Mouse (Mus musculus) cerebellum, postnatal 14 days (tissue): ENCODE results near the gene Cd2bp2.
A peak's percentile ranks its signal among the peaks of the same experiment; 100 is the strongest.

Experiments
- DNase-seq, 2 experiments: peaks; one replicate each; pipeline ENCODE4 v3.0.0; 2021; ENCODE audit warnings: mixed read lengths in 2 of 2

The Cd2bp2 gene

DNA sequence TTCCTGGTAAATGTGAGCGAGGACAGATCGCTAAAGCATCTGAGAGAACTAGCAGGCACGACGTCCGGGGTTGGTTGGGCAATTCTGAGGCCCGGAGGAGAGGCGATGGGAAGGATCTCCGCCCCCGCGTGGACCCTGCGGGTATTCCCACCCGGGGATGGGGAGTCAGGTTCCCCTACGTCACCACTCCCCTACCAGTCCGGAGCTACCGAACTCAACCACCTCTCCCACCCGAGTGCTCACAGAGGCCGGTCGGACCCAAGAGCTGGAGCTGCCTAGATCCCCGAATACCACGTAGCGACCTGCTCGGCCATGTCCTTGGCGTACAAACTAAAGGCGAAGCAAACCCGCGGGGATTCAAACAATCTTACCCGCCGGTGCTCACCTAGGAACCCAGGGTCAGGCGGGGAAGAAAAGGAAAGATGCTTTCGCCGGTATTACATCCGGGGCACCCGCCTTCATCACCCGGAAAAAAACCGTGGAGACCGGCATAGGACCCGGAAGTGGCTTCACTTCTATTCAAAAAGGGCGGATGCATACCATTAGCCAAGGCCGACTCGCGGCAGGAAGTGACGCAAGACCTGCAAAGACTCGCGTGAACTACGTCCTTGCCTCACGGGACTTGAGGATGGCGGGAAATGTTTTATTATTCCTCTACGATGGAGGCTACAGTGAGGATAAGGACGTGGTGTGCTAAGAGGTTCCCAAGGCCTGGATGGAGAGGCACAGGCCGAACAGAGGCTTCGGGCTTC, at the start of gene Cd2bp2:
Gene Cd2bp2, minus strand, starts transcription at position 507 of the 752 bp plus-strand sequence.
- DNase-seq: peak; percentile 95 to 97

DNA sequence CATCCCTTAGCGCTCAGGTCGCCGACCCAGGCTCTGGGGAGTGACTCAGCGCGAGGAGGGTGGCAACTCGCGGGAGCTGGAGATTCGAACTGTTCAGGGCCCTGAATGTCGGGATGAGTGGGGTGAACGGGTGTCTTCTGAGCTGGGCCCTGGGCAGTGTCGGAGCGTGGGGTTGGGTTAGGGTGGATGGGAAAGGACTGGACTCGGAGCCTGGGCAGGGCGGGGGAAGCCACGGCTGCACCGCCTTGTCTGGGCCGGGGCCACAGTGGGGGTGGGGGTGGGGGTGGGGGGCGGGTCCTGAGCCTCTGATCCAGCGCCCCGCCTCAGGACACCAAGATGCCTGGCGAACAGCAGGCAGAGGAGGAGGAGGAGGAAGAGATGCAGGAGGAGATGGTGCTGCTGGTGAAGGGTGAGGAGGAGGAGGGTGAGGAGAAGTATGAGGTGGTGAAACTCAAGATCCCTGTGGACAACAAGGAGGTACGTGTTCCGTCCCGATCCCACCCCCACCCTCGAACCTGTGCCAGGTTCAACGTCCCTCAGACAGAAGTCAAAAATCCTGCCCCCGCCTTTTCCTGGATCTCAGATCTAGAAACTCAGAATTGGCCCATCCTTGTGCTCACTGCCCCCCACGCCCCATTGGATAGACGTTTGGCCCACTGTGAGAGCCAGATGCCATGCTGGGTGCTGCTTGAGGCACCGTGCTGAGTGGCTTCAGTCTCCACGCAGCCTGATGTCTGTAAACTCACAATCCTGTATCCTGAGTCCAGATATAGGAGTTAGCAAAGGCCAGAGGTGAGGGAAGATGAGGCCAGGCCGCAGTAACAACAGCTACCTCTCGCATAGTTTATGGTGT, 49.0 kb upstream of the Cd2bp2 start:
- peak; percentile 40 to 51 for DNase-seq

DNA sequence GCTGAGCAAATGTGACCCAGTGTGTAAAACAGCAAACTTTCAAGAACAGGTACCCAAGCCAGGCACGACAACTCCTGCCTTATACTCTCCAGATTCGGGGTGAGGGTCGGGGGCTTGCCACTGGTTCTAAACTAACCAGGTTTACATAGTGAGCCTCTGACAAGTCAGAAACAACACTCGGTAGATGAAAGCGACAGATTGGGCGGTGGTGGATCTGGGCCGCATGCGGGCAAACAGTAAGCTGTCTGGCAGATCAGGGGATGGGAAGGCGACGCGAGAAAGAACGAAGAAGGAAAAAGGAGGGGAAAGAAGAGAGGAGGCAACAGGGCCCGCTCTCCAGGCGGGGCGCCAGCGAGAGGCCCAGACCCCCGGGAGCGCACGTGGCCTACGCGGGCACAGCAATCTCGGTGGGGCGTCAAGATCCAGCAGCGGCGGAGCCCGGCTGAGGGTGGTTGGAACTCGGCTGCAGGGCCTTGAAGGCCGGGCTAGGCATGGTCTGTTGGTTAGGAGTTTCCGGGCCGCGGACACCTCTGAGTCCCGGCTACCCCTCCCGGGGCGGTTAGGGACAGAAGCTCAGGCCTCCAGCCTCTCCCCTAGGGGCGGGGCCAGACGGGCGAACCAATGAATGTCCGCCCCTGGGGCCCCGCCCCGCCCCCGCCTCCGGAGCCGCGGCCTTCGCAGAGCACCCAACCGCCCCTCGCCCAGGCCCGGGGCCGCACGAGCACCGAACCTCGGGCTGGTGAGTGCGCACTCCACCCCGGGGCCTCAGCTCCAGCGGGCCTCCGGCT, 48.2 kb upstream of the Cd2bp2 start, which contains the start of gene Zfp771:
Gene Zfp771, plus strand, starts transcription at position 405 of the 788 bp plus-strand sequence.
- DNase-seq: peak; percentile 98

DNA sequence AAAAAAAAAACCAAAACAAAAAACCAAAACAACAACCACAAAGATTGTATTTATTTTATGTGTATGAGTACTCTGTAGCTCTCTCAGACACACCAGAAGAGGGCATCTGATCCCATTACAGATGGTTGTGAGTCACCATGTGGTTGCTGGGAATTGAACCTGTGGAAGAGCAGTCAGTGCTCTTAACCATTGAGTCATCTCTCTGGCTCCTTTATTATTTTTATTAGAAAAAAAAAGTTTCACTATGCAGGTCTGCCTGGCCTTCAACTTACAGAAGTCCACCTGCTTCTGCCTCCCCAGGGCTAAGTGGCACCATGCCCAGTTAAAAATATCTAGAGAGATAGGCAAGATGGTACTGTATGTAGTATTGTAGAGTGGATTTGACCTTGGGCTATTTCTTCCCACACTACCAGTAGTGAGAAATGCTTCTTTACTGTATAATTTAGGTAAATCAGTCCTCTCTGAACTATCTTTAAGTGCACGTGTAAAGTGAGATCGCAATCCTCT, 47.6 kb upstream of the Cd2bp2 start:
- DNase-seq: no peak

DNA sequence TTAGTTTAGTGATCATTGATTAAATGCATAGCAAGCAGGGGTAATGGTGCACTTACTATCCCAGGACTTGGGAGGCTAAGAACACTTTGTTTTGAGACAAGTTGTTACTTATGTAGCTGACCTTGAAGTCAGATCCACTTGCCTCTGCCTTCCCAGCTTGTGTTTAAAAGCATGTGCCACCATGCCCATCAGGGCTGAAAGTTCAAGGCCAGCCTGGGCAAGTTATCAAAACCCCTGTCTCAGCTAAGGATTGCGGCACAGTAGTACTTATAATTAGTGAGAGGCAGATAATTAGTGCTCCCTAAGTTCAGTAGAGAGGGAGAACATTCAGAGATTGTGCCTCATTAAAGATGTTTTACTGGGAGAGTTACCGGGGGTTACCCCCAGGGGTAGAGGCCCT, 38.9 kb upstream of the Cd2bp2 start:
- no peak for DNase-seq

DNA sequence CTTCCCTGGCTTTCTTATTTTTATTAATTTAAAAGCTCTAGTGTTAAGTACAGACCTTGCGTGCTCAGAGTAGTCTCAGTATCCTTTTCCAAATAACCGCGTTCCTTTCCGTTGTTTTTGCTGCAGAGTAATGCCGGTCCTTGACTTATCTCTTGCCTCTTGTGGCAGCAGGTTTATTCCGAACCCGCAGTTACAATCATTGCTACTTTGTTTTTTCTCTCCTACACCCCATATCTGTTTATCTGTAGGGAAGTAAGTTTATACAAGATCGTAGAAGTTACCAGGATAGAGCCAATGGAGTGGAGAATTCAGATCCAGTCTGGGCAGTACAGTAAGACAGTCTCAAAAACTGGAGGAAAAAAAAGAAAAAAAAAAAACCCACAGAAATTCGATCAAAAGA, 37.9 kb upstream of the Cd2bp2 start:
- no peak for DNase-seq

DNA sequence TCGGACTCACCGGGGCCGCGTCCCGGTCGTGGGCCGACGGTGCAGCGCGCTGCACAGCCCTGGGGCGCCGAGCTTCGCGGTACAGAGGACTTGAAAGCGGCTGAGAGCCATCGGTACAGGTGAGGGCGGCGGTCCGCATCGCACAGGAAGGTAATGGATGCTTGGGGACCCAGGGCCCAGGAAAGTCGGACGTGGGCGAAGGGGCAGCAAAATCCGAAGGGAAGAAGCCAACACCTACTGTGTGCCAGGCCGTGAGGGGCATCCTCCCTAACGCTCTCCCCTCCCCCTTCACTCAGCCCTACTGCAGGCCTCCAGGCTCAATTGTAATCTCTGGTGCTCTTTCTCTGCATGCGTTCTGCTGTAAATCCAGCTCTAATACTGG, 37.5 kb upstream of the Cd2bp2 start:
- DNase-seq: no peak

DNA sequence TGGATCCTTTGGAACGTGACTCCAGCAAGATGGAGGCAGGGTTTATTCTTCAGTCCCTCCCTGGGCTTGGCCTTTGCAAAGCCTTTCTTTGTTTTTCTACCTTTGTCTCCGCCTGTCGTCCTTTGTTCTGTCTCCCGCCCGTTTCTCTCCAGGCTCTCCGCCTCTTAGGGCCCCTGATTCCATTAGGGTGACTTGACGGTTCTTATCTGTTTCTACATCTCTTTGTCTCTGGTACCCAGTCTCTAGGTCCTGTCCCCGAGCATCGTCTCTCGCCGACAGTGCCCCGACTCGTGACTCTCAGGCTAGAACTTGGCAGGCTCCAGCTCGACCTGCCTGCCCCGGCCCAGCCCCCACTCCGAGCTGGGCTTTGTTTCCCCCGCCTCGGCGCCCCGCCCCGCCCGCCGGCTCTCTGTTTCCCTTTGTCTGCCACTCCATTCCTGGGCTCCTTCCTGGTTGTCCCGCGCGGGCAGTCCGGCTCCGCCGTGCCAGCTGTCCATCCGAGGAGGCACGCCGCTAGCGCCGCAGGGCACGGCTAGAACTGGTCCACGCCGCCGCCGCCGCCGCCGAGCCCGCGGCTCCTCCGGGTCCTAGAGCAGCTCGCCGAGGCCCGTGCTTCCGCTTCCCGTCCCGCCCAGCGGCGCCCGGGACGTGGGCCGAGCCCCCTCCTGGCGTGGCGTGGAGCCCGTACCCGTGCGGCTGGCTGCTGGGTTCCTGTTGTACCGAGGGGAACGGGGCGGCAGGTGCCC, 36.9 kb upstream of the Cd2bp2 start, which contains the start of the genes Zfp553 and Sept1:
Gene Zfp553, plus strand, starts transcription at position 440 of the 746 bp plus-strand sequence.
Gene Sept1, minus strand, starts transcription at position 509 of the 746 bp plus-strand sequence.
- DNase-seq: peak; percentile 91

DNA sequence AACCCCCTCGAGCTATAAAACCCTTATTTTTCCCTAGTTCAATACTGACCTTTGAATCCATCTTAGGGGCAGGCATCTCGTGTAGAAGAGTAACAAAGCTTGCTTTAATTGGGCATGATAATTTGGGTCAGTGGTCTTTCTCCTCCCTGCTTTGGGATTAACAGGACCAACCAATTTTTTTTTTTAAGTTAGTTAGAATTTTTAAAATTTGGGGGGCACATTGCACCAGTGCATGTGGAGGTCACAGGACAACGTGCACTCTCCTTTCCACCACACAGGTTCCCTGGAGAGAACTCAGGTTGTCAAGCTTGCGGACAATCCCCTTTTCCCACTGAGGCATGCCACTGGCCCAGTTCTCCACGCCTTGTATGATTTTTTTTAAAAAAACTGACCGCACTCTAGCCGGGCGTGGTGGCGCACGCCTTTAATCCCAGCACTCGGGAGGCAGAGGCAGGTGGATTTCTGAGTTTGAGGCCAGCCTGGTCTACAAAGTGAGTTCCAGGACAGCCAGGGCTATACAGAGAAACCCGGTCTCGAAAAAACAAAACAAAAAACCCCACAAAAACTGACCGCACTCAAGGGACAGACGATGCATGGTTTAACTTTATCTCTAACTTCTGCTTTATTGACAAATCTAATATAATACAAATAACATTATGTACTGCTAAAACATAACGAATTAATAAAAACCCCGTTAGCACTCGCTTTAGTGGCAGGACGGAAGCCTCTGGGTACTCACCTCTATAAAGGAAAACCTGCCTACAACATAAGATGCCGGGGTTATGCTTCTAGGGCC, 36.2 kb upstream of the Cd2bp2 start:
- DNase-seq: no peak

DNA sequence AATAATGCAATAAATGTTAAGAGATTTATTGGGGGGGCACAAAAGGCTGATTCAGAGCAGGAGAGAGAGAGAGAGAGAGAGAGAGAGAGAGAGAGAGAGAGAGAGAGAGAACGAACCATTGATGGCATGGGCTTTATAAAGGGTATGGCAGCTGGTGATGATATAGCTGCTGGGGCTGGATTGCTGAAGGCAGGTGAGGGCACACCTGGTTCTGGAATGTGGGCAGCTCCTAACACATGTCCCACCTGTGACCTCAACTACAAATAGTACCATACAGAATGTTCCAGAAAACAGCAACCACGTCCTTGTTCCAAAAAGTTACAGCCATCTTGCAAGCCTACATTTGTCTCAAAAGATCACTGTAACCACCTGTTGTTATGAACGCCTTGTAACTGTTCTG, 35.5 kb upstream of the Cd2bp2 start:
- DNase-seq: no peak

DNA sequence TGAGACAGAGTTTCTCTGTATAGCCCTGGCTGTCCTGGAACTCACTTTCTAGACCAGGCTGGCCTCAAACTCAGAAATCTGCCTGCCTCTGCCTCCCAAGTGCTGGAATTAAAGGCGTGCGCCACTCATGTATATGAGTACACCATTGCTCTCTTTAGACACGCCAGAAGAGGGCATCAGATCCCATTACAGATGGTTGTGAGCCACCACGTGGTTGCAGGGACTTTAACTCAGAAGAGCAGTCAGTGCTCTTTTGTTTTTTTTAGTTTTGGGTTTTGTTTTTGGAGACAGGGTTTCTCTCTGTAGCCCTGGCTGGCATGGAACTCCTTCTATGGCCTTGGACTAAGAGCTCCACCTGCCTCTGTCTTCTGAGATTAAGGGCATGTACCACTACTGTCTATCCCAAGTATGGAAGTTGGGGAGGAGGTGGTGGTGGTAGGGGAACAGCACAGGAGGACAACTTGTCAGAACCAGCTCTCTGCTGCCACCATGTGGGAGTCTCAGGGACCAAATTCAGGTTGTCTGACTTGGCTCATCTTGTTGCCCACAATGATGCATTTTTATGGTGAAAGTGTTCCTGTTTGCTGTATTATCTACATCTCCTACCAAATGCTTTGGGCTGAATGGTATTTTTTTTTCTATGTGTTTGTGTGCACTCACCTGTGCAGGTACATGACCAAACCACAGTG, 32.9 kb upstream of the Cd2bp2 start:
- peak; percentile 91 to 94 for DNase-seq

DNA sequence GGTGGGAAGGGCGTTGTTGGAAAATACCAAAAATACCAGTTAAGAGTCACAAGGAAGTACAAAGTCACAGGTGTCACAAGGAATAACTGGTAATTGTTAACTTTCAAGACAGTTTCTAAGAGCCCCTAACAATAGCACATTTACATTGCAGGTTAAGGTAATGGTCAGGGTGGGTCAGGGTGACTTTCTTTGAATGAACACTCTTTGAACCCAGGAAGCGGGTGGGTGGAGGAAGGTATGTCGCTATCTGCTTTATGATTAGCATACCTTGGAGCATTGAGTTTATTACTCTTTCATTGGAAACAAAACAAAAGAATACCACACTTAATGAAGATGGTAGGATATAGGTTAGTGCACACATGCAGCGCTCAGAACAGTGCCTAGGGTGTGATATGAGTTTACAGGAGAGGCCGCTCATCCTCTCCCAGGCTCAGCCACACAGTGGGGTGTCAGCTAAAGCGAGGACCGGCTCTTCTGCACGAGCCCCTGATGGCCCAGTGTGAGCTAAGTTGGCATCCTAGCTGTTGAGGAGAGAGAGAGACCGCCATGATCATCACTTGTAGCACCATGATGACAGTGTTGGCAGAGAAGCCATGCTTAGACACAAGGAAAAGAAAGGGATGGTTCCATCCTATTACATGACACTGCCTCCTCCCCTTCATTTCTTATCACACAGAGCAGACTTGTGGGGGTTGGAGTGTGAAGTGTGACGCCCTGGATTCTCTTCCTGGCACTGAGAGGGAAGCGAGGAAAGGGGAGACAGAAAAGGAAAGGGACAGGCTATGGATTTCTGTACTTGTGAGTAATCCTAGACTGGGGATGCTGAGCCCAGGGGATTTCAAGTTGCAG, 29.5 kb upstream of the Cd2bp2 start:
- no peak for DNase-seq

DNA sequence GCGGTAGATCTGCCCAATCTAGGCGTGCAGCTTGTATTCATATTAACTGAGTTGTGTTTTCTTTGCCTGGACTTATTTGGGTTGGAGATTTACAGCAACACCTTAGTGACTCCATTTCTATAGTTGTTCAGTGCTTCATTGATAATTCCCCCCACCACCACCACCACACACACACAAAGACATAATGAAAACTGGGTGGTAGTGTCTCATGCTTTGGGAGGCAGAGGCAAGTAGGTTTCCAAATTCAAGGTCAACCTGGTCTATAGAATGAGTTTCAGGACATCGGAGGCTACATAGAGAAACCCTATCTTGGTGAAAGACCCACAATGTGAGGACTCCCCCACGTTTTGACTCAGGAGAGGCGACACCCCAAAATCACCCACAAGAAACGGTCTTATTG, 28.8 kb upstream of the Cd2bp2 start:
- no peak for DNase-seq

DNA sequence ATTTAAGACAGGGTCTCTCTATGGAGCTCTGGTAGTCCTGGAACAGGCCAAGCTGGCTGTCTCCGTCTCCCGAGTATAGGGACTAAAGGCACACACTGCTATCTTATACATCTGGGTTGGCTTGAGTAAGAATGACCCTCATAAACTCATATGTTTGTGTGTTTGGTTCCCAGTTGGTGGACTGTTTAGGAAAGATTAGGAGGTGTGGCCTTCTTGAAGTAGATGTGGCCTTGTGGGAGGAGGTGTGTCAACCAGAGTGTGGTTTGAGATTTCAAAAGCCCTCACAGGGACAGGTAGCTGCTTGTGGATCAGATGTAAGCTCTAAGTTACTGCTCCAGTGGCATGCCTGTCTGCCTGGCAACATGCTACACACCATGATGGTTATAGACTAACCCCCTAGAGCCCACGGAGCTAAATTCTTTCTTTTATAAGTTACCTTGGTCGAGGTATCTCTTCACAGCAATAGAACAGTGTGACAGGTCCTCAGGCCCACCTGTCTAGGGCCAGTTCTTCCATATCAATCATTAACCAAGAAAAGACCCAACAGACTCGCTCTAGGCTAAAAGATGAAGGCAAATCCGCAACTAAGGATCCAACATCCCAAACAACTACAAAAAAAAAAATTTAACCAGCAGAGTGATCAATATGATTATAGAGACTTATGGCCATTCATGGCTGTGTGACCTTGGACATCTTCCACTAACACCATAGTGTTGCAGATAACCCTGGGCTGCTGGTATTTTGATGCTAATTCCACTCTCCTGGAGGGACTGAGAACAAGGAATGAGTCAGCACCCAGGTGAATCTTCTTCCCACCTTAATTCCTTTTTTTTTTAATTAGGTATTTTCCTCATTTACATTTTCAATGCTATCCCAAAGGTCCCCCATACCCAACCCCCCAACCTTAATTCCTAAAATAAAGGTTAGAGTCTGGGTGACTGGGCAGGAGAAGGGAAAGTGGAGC, 27.9 kb upstream of the Cd2bp2 start:
- no peak for DNase-seq

DNA sequence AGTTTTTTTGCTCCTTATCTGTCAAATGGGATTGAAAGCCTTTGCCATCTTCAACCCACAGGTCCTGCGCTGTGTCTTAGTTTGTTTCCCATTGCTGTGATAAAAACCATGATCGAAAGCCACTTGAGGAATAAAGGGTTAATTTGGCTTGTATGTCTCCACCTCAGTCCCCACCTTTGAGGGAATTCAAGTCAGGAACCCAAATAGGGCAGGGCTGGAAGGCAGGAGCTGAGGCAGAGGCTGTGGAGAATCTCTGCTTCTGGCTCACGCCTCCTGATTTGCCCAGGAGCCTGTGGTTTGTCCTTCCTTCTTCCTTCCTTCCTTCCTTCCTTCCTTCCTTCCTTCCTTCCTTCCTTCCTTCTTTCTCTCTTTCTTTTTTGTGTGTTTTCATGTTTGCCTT, 27.3 kb upstream of the Cd2bp2 start:
- DNase-seq: no peak

DNA sequence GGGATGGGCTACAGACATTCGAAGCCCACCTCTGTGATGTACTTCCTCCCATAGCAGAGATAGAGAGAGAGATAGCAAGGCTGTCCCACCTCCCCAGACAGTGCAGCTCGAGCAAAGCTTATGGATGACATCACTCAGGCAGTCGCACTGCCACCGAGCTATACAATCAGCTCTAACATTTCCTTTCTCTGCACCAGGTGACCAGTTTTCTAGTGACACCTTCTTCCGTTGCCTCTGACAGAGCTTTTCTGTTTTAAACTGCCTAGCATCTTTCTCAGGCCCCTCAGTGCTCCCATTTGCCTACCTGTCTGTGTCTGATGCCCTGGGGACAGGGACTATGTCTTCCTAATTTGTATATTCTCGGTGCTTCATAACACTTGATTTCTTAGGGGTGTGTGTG, 24.6 kb upstream of the Cd2bp2 start:
- no peak for DNase-seq

DNA sequence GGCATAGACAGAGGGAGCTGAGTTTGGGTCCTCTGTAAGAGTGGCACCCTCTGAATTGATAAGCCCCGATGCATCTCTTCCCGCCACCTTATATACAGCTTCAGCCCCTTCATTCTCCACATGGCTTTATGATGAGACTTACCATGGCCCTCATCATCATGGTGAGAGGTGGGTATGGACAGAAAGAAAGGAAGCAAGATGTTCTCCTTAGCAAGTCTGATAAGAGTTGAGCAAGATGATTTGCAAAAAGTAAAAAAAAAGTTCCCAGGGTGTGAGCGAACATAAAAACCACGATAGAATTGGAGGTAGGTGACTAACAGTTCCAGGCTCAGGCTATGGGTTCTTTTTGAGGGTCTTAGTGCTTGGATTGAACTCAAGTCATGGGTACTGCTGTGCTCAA, 22.8 kb upstream of the Cd2bp2 start:
- DNase-seq: no peak

DNA sequence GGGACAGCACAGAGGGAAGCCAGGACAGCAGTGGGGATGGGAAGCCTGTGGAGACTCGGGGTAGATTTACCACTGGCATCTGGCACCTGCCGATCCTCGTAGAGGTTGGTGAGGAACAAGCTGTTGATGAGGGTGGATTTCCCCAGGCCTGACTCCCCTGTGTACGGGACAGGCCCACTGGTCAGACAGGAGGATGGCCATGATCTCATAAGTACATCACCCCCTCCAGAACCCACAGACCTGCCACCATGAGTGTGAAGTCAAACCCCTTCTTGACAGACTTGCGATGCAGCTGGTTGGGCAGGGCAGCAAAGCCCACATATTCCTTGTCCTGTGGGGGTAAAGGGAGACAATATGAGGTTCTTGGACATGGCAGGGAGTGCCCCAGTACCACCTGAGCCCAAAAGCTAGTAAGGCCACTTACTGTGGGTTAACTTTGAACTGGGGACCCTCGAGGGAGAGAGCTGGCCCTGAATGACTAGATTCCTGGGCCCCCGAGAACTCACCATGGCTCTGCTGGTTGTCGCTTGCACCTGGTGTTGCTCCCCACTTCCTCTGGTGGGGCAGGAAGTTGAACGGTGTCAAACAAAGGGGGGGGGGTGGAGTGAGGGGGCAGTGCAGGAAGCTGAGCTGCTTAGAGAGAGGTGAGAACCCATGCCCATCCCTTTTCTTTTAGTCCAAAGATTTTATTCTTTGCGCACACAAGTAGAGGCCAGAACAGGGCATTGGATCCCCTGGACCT, 22.2 kb upstream of the Cd2bp2 start:
- no peak for DNase-seq
